Mouse (Mus musculus): ENCODE measurements at regions not wholly inside any gene's neighbourhood (a gene's known extent, or its start where the extent isn't known, plus 50 kb on each side); places are given as distances from the start of the nearest gene placed in this dataset.

- TF ChIP-seq CTCF (IDR thresholded peaks at IDR 0.05; ENCODE audit: low read depth) (no peak), EP300 (IDR thresholded peaks at IDR 0.05; ENCODE audit: low read depth) (no peak)
These were observed 293.8 kb upstream of the Slc7a11 start for GRCm38 (mm10) chr3:50737173-50737572.
